ENCODE assay signal across 7 mouse cellular contexts in genomic region chr6:49318966-49319594, GRCm38 (mm10). TPM values are rescaled to one million over a fixed set of nuclear protein-coding genes. Genes with fewer than 3 reads are reported as not detected.
DNase-seq lines count a peak whose midpoint lies in the region; ATAC-seq lines count a peak whose summit lies in the region.

Ccdc126 (plus strand) TSS chr6:49319274.

- ATAC-seq in embryonic facial prominence, embryonic 11.5 days (replicated peaks; ENCODE audit: insufficient number of reproducible peaks, low FRiP score, low TSS enrichment, low read depth) = peak; percentile 99
- peak; percentile 95 for ATAC-seq in granulocyte monocyte progenitor cell, adult 5-6 weeks (replicated peaks; ENCODE audit: poor library complexity, severe bottlenecking)
- peak; percentile 99 for ATAC-seq in midbrain, embryonic 13.5 days

- H3K4me2 ChIP-seq in embryonic facial prominence, embryonic 11.5 days (ENCODE audit: low read depth, low read length) = peak within 1 kb of the TSS; percentile 60
- H3K4me2 ChIP-seq in midbrain, embryonic 13.5 days (replicated peaks) = peak within 1 kb of the TSS; percentile 66

- under 1% methylated on average over 47 of the region's 47 CpGs for WGBS in embryonic facial prominence, embryonic 11.5 days
- under 1% methylated on average over 47 of the region's 47 CpGs for WGBS in limb, embryonic 10.5 days
- WGBS in midbrain, embryonic 13.5 days = under 1% methylated on average over 47 of the region's 47 CpGs

- peak; percentile 99 for DNase-seq in adrenal gland, postnatal 14 days
- peak; percentile 99 for DNase-seq in embryonic facial prominence, embryonic 11.5 days (ENCODE audit: low spot score)
- peak; percentile 98 for DNase-seq in kidney, adult 11 months
- peak; percentile 98 for DNase-seq in limb, embryonic 10.5 days (ENCODE audit: low spot score)
- peak; percentile 85 for DNase-seq in spleen, adult 12 weeks (ENCODE audit: low spot score)

- H3K27ac ChIP-seq in embryonic facial prominence, embryonic 11.5 days (replicated peaks; ENCODE audit: low read depth, low read length) = 0 out of 2 replicates have a peak within 1 kb of the TSS, but pooled peaks have one; percentile 43
- H3K27ac ChIP-seq in limb, embryonic 10.5 days = peak within 1 kb of the TSS; percentile 91
- H3K27ac ChIP-seq in midbrain, embryonic 13.5 days = peak within 1 kb of the TSS; percentile 91

- peak within 1 kb of the TSS; percentile 58 for H3K9ac ChIP-seq in embryonic facial prominence, embryonic 11.5 days (replicated peaks; ENCODE audit: low read length)
- peak within 1 kb of the TSS; percentile 80 for H3K9ac ChIP-seq in midbrain, embryonic 13.5 days (replicated peaks)

- no peaks in the 10 kb centered on the region for H3K9me3 ChIP-seq in embryonic facial prominence, embryonic 11.5 days (replicated peaks; ENCODE audit: control insufficient read depth, low read length)
- H3K9me3 ChIP-seq in limb, embryonic 10.5 days (replicated peaks) = no peaks in the 10 kb centered on the region
- H3K9me3 ChIP-seq in midbrain, embryonic 13.5 days = no peaks in the 10 kb centered on the region

- peak within 1 kb of the TSS; percentile 59 for H3K4me3 ChIP-seq in embryonic facial prominence, embryonic 11.5 days (ENCODE audit: low read depth, low read length)
- peak within 1 kb of the TSS; percentile 73 for H3K4me3 ChIP-seq in limb, embryonic 10.5 days
- H3K4me3 ChIP-seq in midbrain, embryonic 13.5 days (replicated peaks) = peak within 1 kb of the TSS; percentile 70

- no peaks in the 10 kb centered on the region for H3K36me3 ChIP-seq in embryonic facial prominence, embryonic 11.5 days (replicated peaks; ENCODE audit: control insufficient read depth, insufficient read depth, low read depth, low read length)
- no peaks in the 10 kb centered on the region for H3K36me3 ChIP-seq in limb, embryonic 10.5 days
- H3K36me3 ChIP-seq in midbrain, embryonic 13.5 days = no peaks in the 10 kb centered on the region

- H3K4me1 ChIP-seq in embryonic facial prominence, embryonic 11.5 days (ENCODE audit: control insufficient read depth, insufficient read depth, low read length) = no peaks in the 10 kb centered on the region
- H3K4me1 ChIP-seq in limb, embryonic 10.5 days = 0 out of 2 replicates have a peak, but pooled peaks cover 9% of the 10 kb centered on the region
- peaks cover 10% of the 10 kb centered on the region for H3K4me1 ChIP-seq in midbrain, embryonic 13.5 days (replicated peaks)

- no peaks in the 10 kb centered on the region for H3K27me3 ChIP-seq in embryonic facial prominence, embryonic 11.5 days (ENCODE audit: control insufficient read depth, insufficient read depth, low read length)
- no peaks in the 10 kb centered on the region for H3K27me3 ChIP-seq in limb, embryonic 10.5 days (ENCODE audit: low read depth, poor library complexity, severe bottlenecking)
- no peaks in the 10 kb centered on the region for H3K27me3 ChIP-seq in midbrain, embryonic 13.5 days

RNA-seq across cellular contexts. Expression of gene Ccdc126, which starts in this region (rescaled TPM):
- total RNA-seq in adrenal gland, postnatal 14 days (2021) = 9.7 and 9.9 TPM in 2 replicates
- 6.4 and 7.7 TPM in 2 replicates for polyA plus RNA-seq in embryonic facial prominence, embryonic 11.5 days (2014; fragmentation: Nextera tagmentation; extraction: Ambion mirVana)
- 2.7 and 6.0 TPM in 2 replicates for total RNA-seq in granulocyte monocyte progenitor cell, adult 5-6 weeks (2014; fragmentation: Nextera tagmentation)
- 5.0 and 7.5 TPM in 2 replicates for total RNA-seq in granulocyte monocyte progenitor cell, adult 5-6 weeks (2017)
- 4.3 and 5.2 TPM in 2 replicates for polyA plus RNA-seq in limb, embryonic 10.5 days (2016; fragmentation: Nextera tagmentation; extraction: Ambion mirVana)
- 7.3 and 8.3 TPM in 2 replicates for polyA plus RNA-seq in midbrain, embryonic 13.5 days (2015; fragmentation: Nextera tagmentation; extraction: Ambion mirVana)

Comparison
In these comparisons a context has a peak if more than half of its experiments do, and no peak if none do; other contexts are left out.
1. Peak in every context shown above with its lines: DNase-seq, ATAC-seq, H3K4me3 ChIP-seq and H3K27ac ChIP-seq.